Mouse (Mus musculus): ENCODE data around the gene Flnb. TPM values are rescaled to one million over a fixed set of nuclear protein-coding genes. Genes with fewer than 3 reads are reported as not detected.

The Flnb gene
- polyA plus RNA-seq, 1 experiment from 2014 or later, result 124 TPM

DNA sequence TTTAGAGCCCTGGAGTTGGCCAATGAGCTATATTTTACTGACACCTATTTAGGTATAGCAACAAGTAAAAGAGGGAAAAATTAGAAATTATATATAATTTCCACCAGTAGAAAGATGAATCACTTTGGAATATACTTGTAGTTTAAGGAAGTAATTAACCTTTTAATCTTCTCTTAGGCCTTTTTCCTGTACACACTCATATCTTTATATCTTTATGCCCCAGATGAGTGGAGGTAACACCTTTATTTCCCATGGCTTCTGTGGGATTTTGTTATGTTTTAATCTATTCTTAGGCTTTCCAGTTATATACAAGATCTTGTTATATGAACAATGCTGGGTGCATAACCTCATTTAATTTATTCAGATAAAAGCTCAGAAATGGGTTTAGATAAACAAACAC is 73.6 kb downstream of the Flnb start:
- no peak for TF ChIP-seq CTCF (IDR thresholded peaks at IDR 0.05)
- POLR2A ChIA-PET, result no interaction called here
- DNase-seq (ENCODE audit: low read depth, low spot score), result no peak
- CTCF ChIA-PET, result no interaction called here
- no peaks in the 10 kb centered on the region for H3K27me3 ChIP-seq
- in situ Hi-C loops (cut with MboI; ENCODE audit: low pct_unique_long_range_greater_than_20kb), result no loop called here
- ATAC-seq, result no peak

DNA sequence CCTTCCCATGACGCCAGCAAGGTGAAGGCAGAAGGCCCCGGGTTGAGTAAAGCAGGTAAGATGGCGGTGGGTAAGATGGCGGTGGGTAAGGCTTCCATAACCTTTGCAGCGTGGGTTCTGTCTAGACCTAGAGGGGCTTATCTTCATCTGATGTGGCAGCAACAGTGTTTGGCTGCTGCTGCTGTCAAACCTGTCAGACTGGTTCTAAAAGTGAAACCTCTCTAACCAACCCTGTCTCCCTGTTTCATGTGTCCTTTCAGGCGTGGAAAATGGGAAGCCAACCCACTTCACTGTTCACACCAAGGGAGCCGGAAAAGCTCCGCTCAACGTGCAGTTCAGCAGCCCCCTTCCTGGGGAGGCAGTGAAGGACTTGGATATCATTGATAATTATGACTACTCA is 78.4 kb downstream of the Flnb start:
- in situ Hi-C loops (cut with MboI; ENCODE audit: low pct_unique_long_range_greater_than_20kb), result no loop called here
- no peaks in the 10 kb centered on the region for H3K27me3 ChIP-seq
- ATAC-seq, result no peak
- DNase-seq (ENCODE audit: low read depth, low spot score), result no peak
- CTCF ChIA-PET, result no interaction called here
- POLR2A ChIA-PET, result no interaction called here
- no peak for TF ChIP-seq CTCF (IDR thresholded peaks at IDR 0.05)

DNA sequence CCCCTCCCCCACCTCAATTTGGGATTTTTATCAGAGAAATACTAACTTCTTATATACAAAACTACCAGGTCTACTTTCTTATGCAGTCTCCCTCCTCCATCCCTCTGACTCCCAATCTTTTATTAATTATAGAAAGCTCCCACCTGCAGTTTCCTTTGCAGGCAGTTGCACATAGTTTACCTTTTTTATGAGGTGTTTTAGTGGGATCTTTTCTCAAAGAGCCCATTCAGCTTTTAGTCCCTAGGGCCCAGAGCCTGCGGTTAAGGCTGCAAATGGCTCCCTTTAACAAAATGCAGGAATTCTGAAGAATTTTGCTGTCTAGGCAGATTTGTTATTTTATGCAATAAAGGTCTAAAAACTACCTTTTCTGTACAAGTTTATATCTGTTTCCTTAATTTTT is 78.9 kb downstream of the Flnb start:
- DNase-seq (ENCODE audit: low read depth, low spot score), result no peak
- in situ Hi-C loops (cut with MboI; ENCODE audit: low pct_unique_long_range_greater_than_20kb), result no loop called here

DNA sequence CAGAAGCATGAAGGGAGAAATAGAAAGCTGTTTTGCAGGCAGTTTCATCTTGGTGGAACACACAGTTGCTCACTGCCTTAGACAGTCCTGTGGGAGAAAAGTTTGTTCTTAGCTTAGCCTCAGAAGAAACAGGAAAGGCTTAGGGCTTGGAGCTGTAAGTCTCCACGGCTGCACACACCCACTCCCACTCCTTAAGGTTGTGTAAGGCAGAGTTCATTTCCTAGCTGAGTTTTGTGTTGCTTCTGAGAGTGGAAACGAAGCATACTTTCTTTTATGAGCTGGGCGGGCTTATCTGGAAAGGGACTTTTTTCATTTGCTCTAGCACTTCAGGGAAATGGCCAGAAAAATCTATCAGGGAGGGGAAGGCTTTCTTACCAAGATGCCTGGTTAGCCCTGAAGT is 82.2 kb downstream of the Flnb start:
- ATAC-seq (no peak), DNase-seq (ENCODE audit: low read depth, low spot score) (no peak)
- in situ Hi-C loops (cut with MboI; ENCODE audit: low pct_unique_long_range_greater_than_20kb), result no loop called here
- POLR2A ChIA-PET, result no interaction called here
- TF ChIP-seq CTCF (IDR thresholded peaks at IDR 0.05), result no peak
- CTCF ChIA-PET, result interaction anchor here (1.2 kb wide), 1 partner anchor 24 kb away, joined by 3 read pairs; no protein-coding TSS in a partner anchor
- no peaks in the 10 kb centered on the region for H3K27me3 ChIP-seq

More for the DNA sequence above, 78.9 kb downstream of the Flnb start:
- no peaks in the 10 kb centered on the region for H3K27me3 ChIP-seq
- POLR2A ChIA-PET, result no interaction called here
- TF ChIP-seq CTCF (IDR thresholded peaks at IDR 0.05), result no peak
- CTCF ChIA-PET, result interaction anchor here (0.8 to 1.5 kb wide), 3 partner anchors 8 to 83 kb away, joined by 3 read pairs; no protein-coding TSS in a partner anchor
- ATAC-seq, result no peak

DNA sequence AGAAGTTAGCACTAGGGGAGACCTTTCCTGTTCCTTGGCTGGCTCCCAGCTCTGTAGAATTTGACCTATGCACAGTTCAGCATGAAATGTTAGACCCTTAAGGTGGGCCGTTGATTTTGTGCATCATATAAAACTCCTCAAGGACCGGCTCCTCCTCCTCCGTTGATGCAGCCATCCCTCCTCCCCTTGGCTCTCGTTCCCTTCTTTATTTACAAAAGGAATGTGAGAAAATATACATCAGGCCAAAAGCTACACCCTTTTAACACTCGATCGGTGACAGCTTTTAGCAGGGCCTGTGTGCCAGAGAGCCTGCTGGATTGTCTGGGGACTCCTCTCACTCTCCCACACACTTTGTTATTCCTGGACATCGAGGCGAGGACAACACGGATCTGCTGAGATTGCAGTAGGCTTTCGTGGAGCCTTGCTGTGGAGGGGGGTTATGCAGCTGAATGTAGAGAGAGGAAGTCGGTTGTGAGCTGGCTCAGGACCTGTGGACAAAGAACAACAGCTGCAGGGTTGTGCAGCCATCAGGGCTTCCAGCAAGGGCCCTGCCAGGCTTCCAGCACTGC is 82.8 kb downstream of the Flnb start:
- no peak for DNase-seq (ENCODE audit: low read depth, low spot score)
- ATAC-seq, result no peak
- no peaks in the 10 kb centered on the region for H3K27me3 ChIP-seq
- POLR2A ChIA-PET, result interaction anchor here (1.2 kb wide), 1 partner anchor 18 kb away, joined by 3 read pairs; no protein-coding TSS in a partner anchor
- in situ Hi-C loops (cut with MboI; ENCODE audit: low pct_unique_long_range_greater_than_20kb), result no loop called here
- CTCF ChIA-PET, result interaction anchor here (1.2 to 1.3 kb wide), 2 partner anchors 23 to 28 kb away, joined by 3 read pairs; no protein-coding TSS in a partner anchor
- TF ChIP-seq CTCF (IDR thresholded peaks at IDR 0.05), result no peak

DNA sequence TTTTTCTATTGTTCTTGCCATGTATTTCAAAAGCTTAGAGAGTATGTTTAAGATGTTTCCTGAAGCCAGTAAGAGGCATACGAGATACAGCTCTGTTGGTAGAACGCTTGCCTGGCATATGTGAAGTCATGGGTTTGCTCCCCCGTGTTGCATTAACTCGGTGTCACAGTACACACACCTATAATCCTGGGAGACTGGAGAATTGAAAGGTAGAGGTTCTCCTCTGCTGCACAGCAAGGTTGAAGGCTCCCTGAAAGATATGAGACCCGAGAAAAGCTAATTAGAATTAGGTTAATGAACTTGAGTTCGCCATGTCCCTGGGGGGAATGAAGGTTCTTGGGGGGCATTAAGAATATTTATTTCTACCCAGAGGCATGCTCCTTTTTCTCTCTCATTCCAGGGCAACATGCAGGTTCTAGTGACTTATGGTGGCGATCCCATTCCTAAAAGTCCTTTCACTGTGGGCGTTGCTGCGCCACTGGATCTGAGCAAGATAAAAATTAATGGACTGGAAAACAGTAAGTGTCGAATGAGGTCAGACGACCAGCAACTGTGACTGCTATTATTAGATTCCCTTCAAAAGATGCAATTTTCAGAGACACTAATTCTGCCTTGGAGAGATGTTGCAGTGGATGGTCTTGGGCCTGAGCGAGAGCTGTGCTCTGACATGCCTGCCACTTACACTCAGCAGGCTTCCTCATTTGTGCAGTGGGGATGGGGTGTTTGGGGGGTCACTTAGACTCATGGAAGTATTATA is 83.9 kb downstream of the Flnb start:
- peak; percentile 92 for ATAC-seq
- TF ChIP-seq CTCF (IDR thresholded peaks at IDR 0.05), result no peak
- DNase-seq (ENCODE audit: low read depth, low spot score), result peak; percentile 65
- no peaks in the 10 kb centered on the region for H3K27me3 ChIP-seq
- in situ Hi-C loops (cut with MboI; ENCODE audit: low pct_unique_long_range_greater_than_20kb), result no loop called here
- ChIA-PET POLR2A (interaction anchor here (0.6 to 1.2 kb wide), 3 partner anchors 19 to 55 kb away, joined by 3 read pairs; no protein-coding TSS in a partner anchor), CTCF (interaction anchor here (0.8 to 1.3 kb wide), 8 partner anchors 12 to 92 kb away, joined by 3 to 4 read pairs (median 3); no protein-coding TSS in a partner anchor)

DNA sequence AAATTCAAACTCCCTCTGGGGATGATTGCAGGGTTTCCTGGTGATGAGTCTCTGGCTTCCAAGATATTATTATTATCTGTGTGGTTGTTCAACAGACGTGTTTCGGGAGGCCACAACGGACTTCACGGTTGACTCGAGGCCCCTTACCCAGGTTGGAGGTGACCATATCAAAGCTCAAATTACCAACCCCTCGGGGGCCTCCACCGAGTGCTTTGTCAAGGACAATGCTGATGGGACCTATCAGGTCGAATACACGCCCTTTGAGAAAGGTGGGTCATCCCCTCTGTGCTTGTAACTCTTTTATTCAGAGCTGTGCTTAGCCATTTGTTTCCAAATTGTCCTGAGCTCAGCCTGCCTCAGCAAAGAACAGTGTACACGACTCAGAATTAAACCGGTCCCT is 89.3 kb downstream of the Flnb start:
- CTCF ChIA-PET, result interaction anchor here (1.4 kb wide), 1 partner anchor 90 kb away, joined by 3 read pairs; no protein-coding TSS in a partner anchor
- ATAC-seq (no peak), DNase-seq (ENCODE audit: low read depth, low spot score) (no peak)
- no peaks in the 10 kb centered on the region for H3K27me3 ChIP-seq
- no peak for TF ChIP-seq CTCF (IDR thresholded peaks at IDR 0.05)
- POLR2A ChIA-PET, result no interaction called here
- in situ Hi-C loops (cut with MboI; ENCODE audit: low pct_unique_long_range_greater_than_20kb), result loop anchor here (5.0 kb wide), 1 partner anchor 85 kb away; no protein-coding TSS in a partner anchor

DNA sequence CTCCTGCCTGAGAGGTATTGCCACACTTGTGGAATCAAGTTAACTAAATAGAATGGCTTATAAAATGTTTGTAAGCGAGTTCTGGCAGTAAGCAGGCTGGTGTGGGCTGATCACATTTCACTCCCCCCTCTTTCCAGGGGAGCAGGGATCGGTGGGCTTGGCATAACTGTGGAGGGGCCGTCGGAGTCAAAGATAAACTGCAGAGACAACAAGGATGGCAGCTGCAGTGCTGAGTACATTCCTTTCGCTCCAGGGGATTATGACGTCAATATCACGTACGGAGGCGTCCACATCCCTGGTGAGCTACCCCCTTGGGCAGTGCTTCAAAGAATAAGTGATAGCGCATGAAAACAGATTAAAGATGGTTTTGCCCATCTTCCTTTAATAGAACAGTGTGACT is 91.7 kb downstream of the Flnb start:
- in situ Hi-C loops (cut with MboI; ENCODE audit: low pct_unique_long_range_greater_than_20kb), result loop anchor here (5.0 kb wide), 1 partner anchor 87 kb away; no protein-coding TSS in a partner anchor
- no peaks in the 10 kb centered on the region for H3K27me3 ChIP-seq
- TF ChIP-seq CTCF (IDR thresholded peaks at IDR 0.05), result no peak
- ATAC-seq (no peak), DNase-seq (ENCODE audit: low read depth, low spot score) (no peak)
- ChIA-PET POLR2A (no interaction called here), CTCF (interaction anchor here (0.7 kb wide), 1 partner anchor 53 kb away, joined by 3 read pairs; no protein-coding TSS in a partner anchor)

DNA sequence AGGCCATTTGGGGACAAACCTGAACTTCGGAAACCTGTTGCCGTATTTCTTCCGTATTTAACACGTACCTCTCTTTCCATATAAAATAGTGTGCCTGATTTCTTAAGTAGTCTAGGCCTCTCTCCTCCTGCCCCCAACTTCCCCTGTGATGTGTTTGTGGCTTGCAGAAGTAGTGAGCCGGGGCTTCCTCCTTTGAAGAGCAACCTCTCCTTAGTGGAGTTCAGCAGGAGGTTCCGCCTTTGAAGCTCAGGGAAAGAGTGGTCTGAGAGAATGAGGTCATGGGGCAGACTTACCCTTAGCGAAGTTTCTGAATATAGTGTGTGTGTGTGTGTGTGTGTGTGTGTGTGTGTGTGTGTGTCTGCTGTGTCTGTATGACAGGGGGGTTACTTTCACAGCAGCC is 96.1 kb downstream of the Flnb start:
- ChIA-PET CTCF (interaction anchor here (0.8 to 1.4 kb wide), 2 partner anchors 11 to 51 kb away, joined by 3 read pairs; no protein-coding TSS in a partner anchor), POLR2A (no interaction called here)
- no peaks in the 10 kb centered on the region for H3K27me3 ChIP-seq
- ATAC-seq (no peak), DNase-seq (ENCODE audit: low read depth, low spot score) (no peak)
- TF ChIP-seq CTCF (IDR thresholded peaks at IDR 0.05), result no peak
- in situ Hi-C loops (cut with MboI; ENCODE audit: low pct_unique_long_range_greater_than_20kb), result no loop called here

DNA sequence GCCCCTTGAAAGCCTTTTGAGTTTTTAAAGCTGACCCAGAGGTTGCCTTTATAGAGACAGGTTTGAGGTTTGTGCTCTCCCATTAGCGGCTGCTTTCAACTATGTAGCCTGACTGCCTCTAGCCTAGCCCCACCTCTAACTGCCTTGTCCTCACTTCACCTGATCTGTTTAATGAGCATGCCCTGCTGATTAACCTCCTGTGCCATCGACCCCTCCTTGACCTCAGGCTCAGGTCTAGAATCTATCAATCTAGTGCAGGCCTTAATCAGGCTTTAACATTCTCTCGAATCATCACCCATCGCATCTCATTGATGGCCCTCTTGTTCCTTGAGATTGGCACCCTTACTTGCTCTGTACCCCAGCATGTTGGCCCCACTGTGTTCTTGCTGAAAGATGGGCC is 96.7 kb downstream of the Flnb start:
- no peak for ATAC-seq
- POLR2A ChIA-PET, result no interaction called here
- H3K27me3 ChIP-seq, result no peaks in the 10 kb centered on the region
- in situ Hi-C loops (cut with MboI; ENCODE audit: low pct_unique_long_range_greater_than_20kb), result no loop called here
- TF ChIP-seq CTCF (IDR thresholded peaks at IDR 0.05), result no peak
- CTCF ChIA-PET, result interaction anchor here (1.4 kb wide), 1 partner anchor 50 kb away, joined by 3 read pairs; no protein-coding TSS in a partner anchor
- DNase-seq (ENCODE audit: low read depth, low spot score), result no peak

All from Patski (cell line).